In the genomic region with DNA sequence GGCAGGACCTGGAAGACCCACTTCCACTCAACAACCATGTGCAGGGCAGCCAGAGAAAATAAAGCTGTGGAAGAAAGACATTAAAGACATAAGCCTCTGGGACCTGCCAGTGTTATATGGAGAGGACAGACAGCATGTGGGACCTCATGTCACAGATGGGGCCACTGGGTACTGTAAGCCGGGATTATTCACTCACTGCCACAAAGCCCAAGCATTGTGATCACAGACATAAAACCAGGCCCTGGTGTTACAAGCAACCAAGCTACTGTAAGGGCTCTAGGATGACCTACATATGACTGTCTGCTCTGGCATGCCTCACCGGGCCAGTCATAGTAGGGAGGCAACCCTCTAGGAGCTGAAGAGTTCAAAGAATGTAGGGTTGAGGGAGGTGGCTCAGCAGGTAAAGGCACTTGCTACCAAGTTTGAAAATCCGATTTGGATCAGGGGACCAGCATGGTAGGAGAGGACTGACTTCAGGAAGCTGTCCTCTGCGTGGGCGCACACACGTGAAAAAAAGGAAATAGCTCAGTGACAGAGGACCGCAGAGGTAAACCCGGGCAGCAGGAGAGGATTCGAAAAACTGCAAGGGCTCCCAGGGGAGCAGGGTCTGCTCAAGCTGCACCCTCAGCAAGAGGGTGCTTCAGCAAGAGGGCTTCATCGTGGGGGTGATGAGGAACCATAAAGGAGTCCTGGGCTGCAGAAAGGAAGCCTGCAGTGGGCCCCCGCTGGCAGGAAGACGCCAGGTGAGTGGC, we compare ENCODE assay signal across 8 mouse cellular contexts. TPM values are rescaled to one million over a fixed set of nuclear protein-coding genes. Genes with fewer than 3 reads are reported as not detected.
DNase-seq lines count a peak whose midpoint lies in the region; ATAC-seq and TF ChIP-seq lines count a peak whose summit lies in the region.

No protein-coding gene starts in this region.

- H3K36me3 ChIP-seq in kidney, adult 2 months (ENCODE audit: control insufficient read depth, insufficient read depth, low read length), result no peaks in the 10 kb centered on the region
- peaks cover 19 to 34% of the 10 kb centered on the region in 2 experiments for H3K36me3 ChIP-seq in CH12.LX (replicated peaks in 1 of 2; ENCODE audit: control insufficient read depth in 1 of 2, insufficient read depth in 1 of 2, low read length in 1 of 2)
- H3K36me3 ChIP-seq in embryonic facial prominence, embryonic 15.5 days, result peaks cover 17% of the 10 kb centered on the region
- peaks cover 7% of the 10 kb centered on the region for H3K36me3 ChIP-seq in limb, embryonic 11.5 days (ENCODE audit: control insufficient read depth, insufficient read depth, low read length)
- H3K36me3 ChIP-seq in neural tube, embryonic 15.5 days, result peaks cover 20% of the 10 kb centered on the region

- H3K4me2 ChIP-seq in CH12.LX (ENCODE audit: insufficient read depth, low read depth, poor library complexity, severe bottlenecking), result peak overlapping the region; percentile 92
- peak overlapping the region; percentile 94 for H3K4me2 ChIP-seq in embryonic facial prominence, embryonic 15.5 days (replicated peaks)
- H3K4me2 ChIP-seq in limb, embryonic 11.5 days (ENCODE audit: low read depth, severe bottlenecking), result peak overlapping the region; percentile 78
- H3K4me2 ChIP-seq in neural tube, embryonic 15.5 days, result peak overlapping the region; percentile 94

- peak overlapping the region; percentile 96 for H3K4me3 ChIP-seq in kidney, adult 2 months (ENCODE audit: insufficient read depth, low read depth, low read length)
- H3K4me3 ChIP-seq in CH12.LX (replicated peaks in 1 of 3; ENCODE audit: low read depth in 2 of 3, low read length in 2 of 3, poor library complexity in 1 of 3), result peak overlapping the region; percentile 90 to 91 (median 91)
- H3K4me3 ChIP-seq in embryonic facial prominence, embryonic 15.5 days (replicated peaks), result peak overlapping the region; percentile 97
- H3K4me3 ChIP-seq in limb, embryonic 11.5 days (ENCODE audit: low read depth, low read length), result peak overlapping the region; percentile 82
- peak overlapping the region; percentile 96 for H3K4me3 ChIP-seq in neural tube, embryonic 15.5 days (replicated peaks)

- TF ChIP-seq RAD21 in CH12.LX (IDR thresholded peaks at IDR 0.05; ENCODE audit: low read depth, low read length), result no peak

- no peaks in the 10 kb centered on the region for H3K9me3 ChIP-seq in CH12.LX (replicated peaks; ENCODE audit: low read length)
- no peaks in the 10 kb centered on the region for H3K9me3 ChIP-seq in embryonic facial prominence, embryonic 15.5 days (replicated peaks)
- no peaks in the 10 kb centered on the region for H3K9me3 ChIP-seq in limb, embryonic 11.5 days (ENCODE audit: control insufficient read depth, low read length)
- no peaks in the 10 kb centered on the region for H3K9me3 ChIP-seq in neural tube, embryonic 15.5 days (replicated peaks)

- WGBS in kidney, adult 2 months, result 4% methylated on average over 12 of the region's 12 CpGs
- WGBS in embryonic facial prominence, embryonic 15.5 days, result 13% methylated on average over 12 of the region's 12 CpGs
- 21% methylated on average over 12 of the region's 12 CpGs for WGBS in limb, embryonic 11.5 days
- 19% methylated on average over 12 of the region's 12 CpGs for WGBS in neural tube, embryonic 15.5 days

- H3K79me2 ChIP-seq in CH12.LX (replicated peaks; ENCODE audit: control insufficient read depth, extremely low read depth, insufficient read depth, poor library complexity, severe bottlenecking), result peaks cover 20% of the 10 kb centered on the region

- peaks cover 25% of the 10 kb centered on the region for H3K4me1 ChIP-seq in kidney, adult 2 months (ENCODE audit: control insufficient read depth, insufficient read depth, low read length)
- peaks cover 29 to 52% of the 10 kb centered on the region in 2 experiments for H3K4me1 ChIP-seq in CH12.LX (ENCODE audit: control insufficient read depth in 1 of 2, insufficient read depth in 2 of 2)
- H3K4me1 ChIP-seq in embryonic facial prominence, embryonic 15.5 days, result peaks cover 43% of the 10 kb centered on the region
- H3K4me1 ChIP-seq in limb, embryonic 11.5 days (ENCODE audit: control insufficient read depth, insufficient read depth, low read length), result peaks cover 13% of the 10 kb centered on the region
- peaks cover 51% of the 10 kb centered on the region for H3K4me1 ChIP-seq in neural tube, embryonic 15.5 days

- H3K27ac ChIP-seq in kidney, adult 2 months (ENCODE audit: insufficient read depth, low read depth, low read length), result peak overlapping the region; percentile 29; the same call in 1 of the 2 replicates
- no peak overlapping the region; the same call in 1 of the 2 replicates for H3K27ac ChIP-seq in CH12.LX (ENCODE audit: insufficient read depth, low read depth)
- H3K27ac ChIP-seq in embryonic facial prominence, embryonic 15.5 days (replicated peaks), result peak overlapping the region; percentile 86
- H3K27ac ChIP-seq in limb, embryonic 11.5 days (replicated peaks; ENCODE audit: low read depth, low read length), result no peak overlapping the region
- peak overlapping the region; percentile 81 for H3K27ac ChIP-seq in neural tube, embryonic 15.5 days (replicated peaks)

- no peak for TF ChIP-seq POLR2A in kidney, adult 2 months (IDR thresholded peaks at IDR 0.05; ENCODE audit: low read depth, low read length)
- TF ChIP-seq POLR2A in CH12.LX (IDR thresholded peaks at IDR 0.05; ENCODE audit: low read depth, low read length), result no peak

- dilution Hi-C loops in CH12.LX (cut with MboI; ENCODE audit: extremely low pct_ligation_motif_present, extremely low pct_unique_long_range_greater_than_20kb, low sequenced_read_pairs), result no loop called here

- TF ChIP-seq EP300 in CH12.LX (IDR thresholded peaks at IDR 0.05; ENCODE audit: low read length), result no peak

- no peak for DNase-seq in kidney, adult 2 months
- DNase-seq in kidney, adult 18-20 months, result no peak
- DNase-seq in CH12.LX (ENCODE audit: extremely low read depth), result no peak
- no peak for DNase-seq in limb, embryonic 11.5 days (ENCODE audit: low spot score)
- DNase-seq in left cerebral cortex, postnatal 36 days (ENCODE audit: low spot score in 2 of 2), result no peak
- no peak for DNase-seq in layer of hippocampus, adult 8-10 months (ENCODE audit: low spot score in 2 of 2)

- intact Hi-C loops in left cerebral cortex, postnatal 36 days (cut with DNase I), result loop anchor here (1.0 kb wide), 1 partner anchor 12 kb away; a partner anchor contains a TSS

- TF ChIP-seq CTCF in kidney, adult 2 months (conservative IDR thresholded peaks at IDR 0.05; ENCODE audit: insufficient read depth, insufficient read length, low read depth, low read length), result no peak
- TF ChIP-seq CTCF in CH12.LX (conservative IDR thresholded peaks at IDR 0.05 in 1 of 2, IDR thresholded peaks at IDR 0.05 in 1 of 2; ENCODE audit: low read depth in 2 of 2, low read length in 2 of 2), result no peak

- H3K9ac ChIP-seq in CH12.LX (ENCODE audit: insufficient read depth, low read depth), result peak overlapping the region; percentile 78
- H3K9ac ChIP-seq in embryonic facial prominence, embryonic 15.5 days, result peak overlapping the region; percentile 93
- peak overlapping the region; percentile 82 for H3K9ac ChIP-seq in limb, embryonic 11.5 days (ENCODE audit: low read length)
- peak overlapping the region; percentile 93 for H3K9ac ChIP-seq in neural tube, embryonic 15.5 days (replicated peaks)

- in situ Hi-C loops in CH12.LX (cut with MboI; ENCODE audit: low pct_ligation_motif_present, low pct_unique_long_range_greater_than_20kb, low sequenced_read_pairs), result no loop called here

- no peaks in the 10 kb centered on the region for H3K27me3 ChIP-seq in kidney, adult 2 months (replicated peaks; ENCODE audit: control insufficient read depth, insufficient read depth, low read length)
- H3K27me3 ChIP-seq in CH12.LX (replicated peaks), result no peaks in the 10 kb centered on the region
- H3K27me3 ChIP-seq in embryonic facial prominence, embryonic 15.5 days, result no peaks in the 10 kb centered on the region
- no peaks in the 10 kb centered on the region for H3K27me3 ChIP-seq in limb, embryonic 11.5 days (ENCODE audit: control insufficient read depth, insufficient read depth, low read length)
- H3K27me3 ChIP-seq in neural tube, embryonic 15.5 days (replicated peaks), result no peaks in the 10 kb centered on the region; the same call in 1 of the 2 replicates

- ATAC-seq in embryonic facial prominence, embryonic 15.5 days (ENCODE audit: insufficient number of reproducible peaks, low FRiP score, low TSS enrichment, low read depth), result no peak
- ATAC-seq in limb, embryonic 11.5 days (ENCODE audit: insufficient number of reproducible peaks, low FRiP score, low TSS enrichment, low read depth), result no peak
- no peak for ATAC-seq in neural tube, embryonic 15.5 days (ENCODE audit: low FRiP score)

RNA-seq across cellular contexts. Expression of a gene that starts 0.8 kb away (rescaled TPM):
- 175 and 221 TPM in 2 replicates for polyA plus RNA-seq in kidney, adult 2 months (2012; rRNA removed)
- 49.1 and 52.8 TPM in 2 replicates for total RNA-seq in CH12.LX (2012; rRNA removed)
- total RNA-seq in CH12.LX (2014; rRNA removed), result 28.0 and 37.2 TPM in 2 replicates
- polyA plus RNA-seq in CH12.LX (2012; ENCODE audit: insufficient read length, low read depth), result 44.6 and 48.0 TPM in 2 replicates
- polyA plus RNA-seq in embryonic facial prominence, embryonic 15.5 days (2015; fragmentation: Nextera tagmentation; extraction: Ambion mirVana), result 112 and 115 TPM in 2 replicates
- polyA plus RNA-seq in limb, embryonic 11.5 days (2014; fragmentation: Nextera tagmentation; extraction: Ambion mirVana), result 114 and 121 TPM in 2 replicates
- 148 and 152 TPM in 2 replicates for polyA plus RNA-seq in neural tube, embryonic 15.5 days (2015; fragmentation: Nextera tagmentation; extraction: Ambion mirVana)
- 100 to 1,000 TPM; 181 to 238 TPM for total RNA-seq in left cerebral cortex, postnatal 36 days (2021)
- 100 to 1,000 TPM; 144 to 155 (median 147) TPM for total RNA-seq in layer of hippocampus, adult 8-10 months (2022)

RNA-seq across cellular contexts. Expression of a gene that starts 12.2 kb away (rescaled TPM):
- polyA plus RNA-seq in kidney, adult 2 months (2012; rRNA removed), result 8.7 and 10.7 TPM in 2 replicates
- total RNA-seq in CH12.LX (2012; rRNA removed), result 84.8 and 94.0 TPM in 2 replicates
- 14.1 and 14.5 TPM in 2 replicates for total RNA-seq in CH12.LX (2014; rRNA removed)
- 30.9 and 38.2 TPM in 2 replicates for polyA plus RNA-seq in CH12.LX (2012; ENCODE audit: insufficient read length, low read depth)
- 9.4 and 11.3 TPM in 2 replicates for polyA plus RNA-seq in embryonic facial prominence, embryonic 15.5 days (2015; fragmentation: Nextera tagmentation; extraction: Ambion mirVana)
- 5.7 and 6.6 TPM in 2 replicates for polyA plus RNA-seq in limb, embryonic 11.5 days (2014; fragmentation: Nextera tagmentation; extraction: Ambion mirVana)
- polyA plus RNA-seq in neural tube, embryonic 15.5 days (2015; fragmentation: Nextera tagmentation; extraction: Ambion mirVana), result 6.5 TPM in 2 replicates
- 10 to 100 TPM; 51.6 to 54.2 TPM for total RNA-seq in left cerebral cortex, postnatal 36 days (2021)
- 10 to 100 TPM; 47.5 to 51.9 (median 49.3) TPM for total RNA-seq in layer of hippocampus, adult 8-10 months (2022)

RNA-seq across cellular contexts. Expression of a gene that starts 13.4 kb away (rescaled TPM):
- polyA plus RNA-seq in kidney, adult 2 months (2012; rRNA removed), result 96.0 and 98.2 TPM in 2 replicates
- total RNA-seq in CH12.LX (2012; rRNA removed), result 33.2 and 33.9 TPM in 2 replicates
- 17.8 and 18.5 TPM in 2 replicates for total RNA-seq in CH12.LX (2014; rRNA removed)
- 81.2 and 89.9 TPM in 2 replicates for polyA plus RNA-seq in CH12.LX (2012; ENCODE audit: insufficient read length, low read depth)
- polyA plus RNA-seq in embryonic facial prominence, embryonic 15.5 days (2015; fragmentation: Nextera tagmentation; extraction: Ambion mirVana), result 99.1 and 108 TPM in 2 replicates
- 68.8 and 73.0 TPM in 2 replicates for polyA plus RNA-seq in limb, embryonic 11.5 days (2014; fragmentation: Nextera tagmentation; extraction: Ambion mirVana)
- polyA plus RNA-seq in neural tube, embryonic 15.5 days (2015; fragmentation: Nextera tagmentation; extraction: Ambion mirVana), result 68.2 and 79.8 TPM in 2 replicates
- 10 to 100 TPM; 40.1 to 45.1 TPM for total RNA-seq in left cerebral cortex, postnatal 36 days (2021)
- 10 to 100 TPM; 39.3 to 58.6 (median 42.8) TPM for total RNA-seq in layer of hippocampus, adult 8-10 months (2022)

RNA-seq across cellular contexts. Expression of a gene that starts 13.4 kb away (rescaled TPM):
- polyA plus RNA-seq in kidney, adult 2 months (2012; rRNA removed), result 3.4 and 4.4 TPM in 2 replicates
- total RNA-seq in CH12.LX (2012; rRNA removed) (5.0 and 8.0 TPM in 2 replicates), CH12.LX (2014; rRNA removed) (5.8 and 6.6 TPM in 2 replicates)
- 6.3 and 6.7 TPM in 2 replicates for polyA plus RNA-seq in CH12.LX (2012; ENCODE audit: insufficient read length, low read depth)
- polyA plus RNA-seq in embryonic facial prominence, embryonic 15.5 days (2015; fragmentation: Nextera tagmentation; extraction: Ambion mirVana), result 7.0 and 7.5 TPM in 2 replicates
- polyA plus RNA-seq in limb, embryonic 11.5 days (2014; fragmentation: Nextera tagmentation; extraction: Ambion mirVana), result 9.7 and 9.8 TPM in 2 replicates
- 5.0 and 7.0 TPM in 2 replicates for polyA plus RNA-seq in neural tube, embryonic 15.5 days (2015; fragmentation: Nextera tagmentation; extraction: Ambion mirVana)
- total RNA-seq in left cerebral cortex, postnatal 36 days (2021), result 1 to 10 TPM; 1.7 to 4.0 TPM
- 1 to 10 TPM; 2.0 to 5.0 (median 3.0) TPM for total RNA-seq in layer of hippocampus, adult 8-10 months (2022)

RNA-seq across cellular contexts. Expression of a gene that starts 16.5 kb away (rescaled TPM):
- 0.91 and 1.6 TPM in 2 replicates for polyA plus RNA-seq in kidney, adult 2 months (2012; rRNA removed)
- total RNA-seq in CH12.LX (2012; rRNA removed) (1.8 and 2.2 TPM in 2 replicates), CH12.LX (2014; rRNA removed) (0.20 and 0.28 TPM in 2 replicates)
- 0.97 and 1.1 TPM in 2 replicates for polyA plus RNA-seq in CH12.LX (2012; ENCODE audit: insufficient read length, low read depth)
- polyA plus RNA-seq in embryonic facial prominence, embryonic 15.5 days (2015; fragmentation: Nextera tagmentation; extraction: Ambion mirVana), result 4.8 TPM in 2 replicates
- 2.1 and 2.6 TPM in 2 replicates for polyA plus RNA-seq in limb, embryonic 11.5 days (2014; fragmentation: Nextera tagmentation; extraction: Ambion mirVana)
- polyA plus RNA-seq in neural tube, embryonic 15.5 days (2015; fragmentation: Nextera tagmentation; extraction: Ambion mirVana), result 3.0 and 3.2 TPM in 2 replicates
- total RNA-seq in left cerebral cortex, postnatal 36 days (2021), result 1 to 10 TPM; 2.6 to 3.6 TPM
- total RNA-seq in layer of hippocampus, adult 8-10 months (2022), result 1 to 10 TPM; 3.0 to 5.4 (median 3.7) TPM

Comparison
In these comparisons a context has a peak if more than half of its experiments do, and no peak if none do; other contexts are left out.
1. H3K27ac ChIP-seq: peak in kidney, adult 2 months (single experiment), embryonic facial prominence, embryonic 15.5 days (single experiment) and neural tube, embryonic 15.5 days (single experiment); none in CH12.LX (single experiment) and limb, embryonic 11.5 days (single experiment).
2. Peak in every context shown above with its lines, with median percentiles within 50 percentile points of each other: H3K4me3 ChIP-seq, H3K4me2 ChIP-seq and H3K9ac ChIP-seq.